Mouse (Mus musculus) erythroblast, adult 5-6 weeks (primary cell): ENCODE results near the gene Zfp324. TPM values are rescaled to one million over a fixed set of nuclear protein-coding genes. Genes with fewer than 3 reads are reported as not detected.

Experiments
- ATAC-seq: replicated peaks from 2 replicates; pipeline ENCODE4 v1.8.0; 2016; ENCODE audit warnings: moderate number of reproducible peaks, mild to moderate bottlenecking, moderate TSS enrichment, inconsistent platforms; ENCODE audit not compliant: poor library complexity, low FRiP score, severe bottlenecking
- total RNA-seq, 2 experiments: library from RNA; stranded (forward) in 1 of 2; stranded (reverse) in 1 of 2; fragments of 150-400 nt in 1 of 2; fragments of 200-764, 138-1000 nt in 1 of 2; gene quantifications; 2 replicates each; pipeline versions ENCODE4 v1.2.3 to v1.2.4; 2015 to 2017; ENCODE audit warnings: low replicate concordance in 2 of 2

The Zfp324 gene
- total RNA-seq, 2 experiments from 2014 or later = 2.1 TPM

- peak; percentile 74 for ATAC-seq
Measured at GRCm38 (mm10) chr7:12961511-12962141, 4.0 kb upstream of the Zfp324 start.

DNA sequence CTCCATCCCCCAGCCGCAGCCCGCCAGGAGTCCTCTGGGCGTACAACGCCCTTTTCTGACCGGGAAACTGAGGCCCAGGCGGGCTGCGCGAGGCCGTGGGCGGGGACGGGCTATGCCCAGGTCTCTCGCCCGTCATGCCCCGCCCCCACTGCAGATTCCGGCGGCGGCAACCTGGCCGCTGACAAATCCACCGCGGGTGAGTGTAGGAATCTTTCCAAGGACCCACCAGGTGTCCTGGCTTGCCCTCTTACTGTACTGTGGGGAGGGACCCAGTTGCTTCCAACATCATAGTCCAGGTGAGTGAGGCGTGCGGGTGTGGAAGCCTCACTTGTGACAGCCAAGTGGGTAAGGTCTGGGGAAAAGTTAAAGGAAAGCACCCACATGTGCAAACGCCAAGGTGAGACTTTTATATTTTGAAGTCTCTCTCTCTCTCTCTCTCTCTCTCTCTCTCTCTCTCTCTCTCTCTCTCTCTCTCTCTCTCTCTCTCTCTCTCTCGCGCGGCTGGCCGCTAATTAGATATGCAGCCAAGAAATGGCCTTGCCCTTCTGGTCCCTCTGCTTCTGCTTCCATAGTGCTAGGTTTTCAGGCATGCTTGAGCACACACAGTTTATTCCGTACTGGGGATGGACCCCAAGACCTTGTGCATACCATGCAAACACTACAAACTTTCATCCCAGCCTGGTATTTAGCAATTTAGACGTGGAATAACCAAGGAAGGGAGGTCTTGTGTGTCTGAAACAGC is 637 bp downstream of the Zfp324 start:
- ATAC-seq = peak; percentile 78

DNA sequence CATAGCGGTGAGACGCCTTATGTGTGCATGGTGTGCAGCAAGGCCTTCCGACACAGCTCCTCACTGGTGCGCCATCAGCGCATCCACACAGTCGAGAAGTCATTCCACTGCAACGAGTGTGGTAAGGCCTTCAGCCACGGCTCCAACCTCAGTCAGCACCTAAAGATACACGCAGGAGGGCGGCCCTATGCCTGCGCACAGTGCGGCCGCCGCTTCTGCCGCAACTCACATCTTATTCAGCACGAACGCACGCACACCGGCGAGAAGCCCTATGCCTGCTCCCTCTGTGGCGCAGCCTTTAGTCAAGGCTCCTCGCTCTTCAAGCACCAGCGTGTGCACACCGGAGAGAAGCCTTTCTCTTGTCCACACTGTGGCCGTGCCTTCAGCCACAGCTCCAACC is 5.3 kb downstream of the Zfp324 start:
- no peak for ATAC-seq

- peak; percentile 96 for ATAC-seq
Measured at GRCm38 (mm10) chr7:12977682-12978389, 12.2 kb downstream of the Zfp324 start, which contains the start of gene Zfp446. Gene Zfp446, plus strand, starts transcription at chr7:12977848.

DNA sequence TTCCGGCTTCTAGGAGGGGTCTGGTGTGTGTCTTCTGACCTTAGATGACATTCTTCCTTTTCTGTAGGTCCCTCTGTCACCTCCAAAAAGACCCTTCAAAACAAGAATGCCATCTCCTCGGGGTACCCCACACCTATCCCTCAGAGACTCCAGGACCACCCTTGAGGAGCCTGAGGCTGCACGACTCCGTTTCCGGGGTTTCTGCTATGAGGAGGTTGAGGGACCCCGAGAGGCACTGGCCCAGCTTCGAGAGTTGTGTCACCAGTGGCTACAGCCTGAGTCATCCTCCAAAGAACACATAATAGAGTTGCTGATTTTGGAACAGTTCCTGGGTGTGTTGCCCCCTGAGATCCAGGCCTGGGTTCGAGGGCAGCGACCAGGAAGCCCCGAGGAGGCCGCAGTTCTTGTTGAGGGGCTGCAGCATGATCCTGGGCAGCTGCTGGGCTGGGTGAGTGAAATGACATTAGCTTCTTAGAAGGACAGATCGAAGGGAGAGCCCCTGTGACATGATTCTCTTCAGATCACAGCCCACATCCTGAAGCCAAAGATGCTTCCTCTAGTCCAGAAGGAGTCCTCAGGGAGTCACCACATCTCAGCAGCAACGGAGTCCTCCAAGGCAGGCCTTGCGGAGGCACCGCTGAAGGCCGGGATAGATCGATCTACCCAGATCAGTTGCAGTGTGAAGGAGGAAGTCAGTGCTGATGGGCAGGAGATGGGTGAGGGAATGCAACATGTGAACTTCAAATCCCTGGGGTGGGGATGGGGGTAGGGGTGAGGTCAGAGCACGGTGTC is 13.5 kb downstream of the Zfp324 start:
- ATAC-seq = no peak

DNA sequence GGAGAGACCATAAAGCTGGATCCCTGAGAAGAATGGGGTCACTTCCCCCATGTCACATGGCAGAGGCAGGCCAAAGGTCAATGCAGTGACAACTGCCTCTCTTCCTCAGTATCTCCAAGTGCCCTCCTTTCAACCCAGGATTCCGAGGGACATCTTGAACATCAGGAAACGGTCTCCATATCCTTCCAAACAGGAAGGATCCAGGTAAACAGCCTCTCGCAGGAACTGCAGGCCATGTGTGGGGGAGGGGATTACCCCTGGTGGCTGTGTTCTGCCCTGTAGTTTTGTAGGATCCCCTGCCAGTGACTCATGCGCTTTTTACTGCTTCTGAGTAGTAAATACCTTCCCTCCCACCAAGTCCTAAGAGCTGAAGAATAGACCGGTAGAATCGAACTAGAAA is 14.1 kb downstream of the Zfp324 start:
- ATAC-seq = no peak

DNA sequence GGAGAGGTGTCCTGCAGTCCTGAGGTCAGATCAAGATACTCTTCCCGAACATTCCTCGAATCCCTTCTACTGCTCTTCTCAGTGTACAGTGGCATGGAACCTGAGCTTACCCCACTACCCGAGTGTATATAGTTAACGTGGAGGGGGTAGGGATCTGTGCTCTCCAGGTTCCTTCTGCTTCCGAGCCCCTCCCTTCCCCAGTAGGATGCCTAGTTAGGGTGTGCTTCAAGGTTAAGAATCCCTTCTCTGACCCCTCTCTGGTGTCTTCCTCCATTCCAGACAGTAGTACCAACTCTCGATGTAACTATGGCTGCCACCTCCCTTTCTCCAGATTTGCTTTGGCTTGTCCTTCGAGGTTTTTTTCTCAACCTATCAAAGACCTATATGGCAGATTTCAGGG is 14.7 kb downstream of the Zfp324 start:
- no peak for ATAC-seq

- no peak for ATAC-seq
Measured at GRCm38 (mm10) chr7:12985724-12986123, 20.1 kb downstream of the Zfp324 start.

DNA sequence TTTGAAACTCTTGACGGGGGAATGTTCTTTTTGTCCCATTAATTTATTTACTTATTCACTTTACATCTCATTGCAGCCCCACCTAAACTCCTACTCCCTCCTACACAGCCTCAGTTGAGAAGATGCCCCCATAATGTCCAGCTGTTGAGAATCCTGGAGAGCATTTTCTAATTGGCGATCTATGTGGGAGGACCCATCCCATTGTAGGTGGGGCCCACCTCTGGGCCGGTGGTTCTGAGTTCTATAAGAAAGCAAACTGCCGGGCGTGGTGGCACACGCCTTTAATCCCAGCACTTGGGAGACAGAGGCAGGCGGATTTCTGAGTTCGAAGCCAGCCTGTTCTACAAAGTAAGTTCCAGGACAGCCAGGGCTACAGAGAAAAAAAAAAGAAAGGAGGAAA is 21.3 kb downstream of the Zfp324 start:
- no peak for ATAC-seq

DNA sequence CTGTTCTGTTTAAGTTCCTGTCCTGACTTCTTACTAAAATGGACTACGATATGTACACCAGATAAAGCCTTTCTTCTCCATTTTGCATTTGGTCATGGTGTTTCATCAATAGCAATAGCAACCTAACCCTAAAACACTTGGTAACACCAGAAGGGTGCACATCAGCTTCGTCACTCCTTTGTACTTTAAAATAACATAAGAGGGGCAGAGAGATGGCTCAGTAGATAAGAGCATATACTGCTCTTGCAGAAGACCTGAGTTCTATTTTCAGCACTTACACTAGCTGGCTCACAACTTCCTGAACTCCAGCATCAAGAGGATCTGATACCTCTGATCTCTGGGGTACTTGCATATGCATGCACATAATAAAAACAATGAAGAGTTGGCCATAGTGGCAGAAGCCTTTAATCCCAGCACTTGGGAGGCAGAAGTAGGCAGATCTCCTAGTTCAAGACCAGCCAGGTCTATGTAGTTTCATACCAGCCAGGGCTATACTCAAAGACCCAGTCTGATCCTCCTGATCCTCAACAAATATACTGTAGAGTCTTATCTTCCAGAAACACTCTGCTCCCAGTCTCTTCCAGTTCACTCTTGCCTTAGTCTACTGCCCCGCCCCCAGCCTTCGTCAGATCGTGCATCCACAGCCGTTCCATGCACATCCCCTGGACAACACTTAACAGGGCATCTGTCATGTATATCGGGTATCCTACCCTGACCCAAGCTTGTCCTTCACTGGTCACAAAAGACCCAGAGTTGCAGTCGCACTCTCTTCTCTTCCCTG is 22.0 kb downstream of the Zfp324 start:
- peak; percentile 67 for ATAC-seq

- 0 out of 2 replicates have a peak, but pooled peaks have one; percentile 41 for ATAC-seq
Measured at GRCm38 (mm10) chr7:12992222-12992621, 26.6 kb downstream of the Zfp324 start.

DNA sequence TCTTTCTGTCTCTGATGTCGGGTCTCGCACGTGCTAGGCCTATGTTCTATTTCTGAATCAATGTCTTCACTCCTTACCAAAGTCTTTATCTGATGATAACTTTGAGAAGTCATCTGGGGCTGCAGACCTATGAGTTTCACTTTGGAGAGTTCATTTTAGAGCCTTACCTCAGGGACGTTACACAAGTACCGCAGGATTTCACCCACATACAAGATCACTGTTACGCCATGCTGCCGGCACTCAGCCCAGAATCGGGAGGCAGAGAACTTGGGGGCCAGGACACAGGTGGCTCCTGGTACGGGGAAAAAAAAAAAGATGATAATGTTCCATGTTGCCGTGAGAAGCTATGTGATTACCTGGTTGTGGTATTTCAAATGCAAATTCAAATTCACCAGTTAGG is 27.5 kb downstream of the Zfp324 start:
- ATAC-seq = no peak

GRCm38 (mm10) chr7:12995862-12996261 is 30.2 kb downstream of the Zfp324 start:
- no peak for ATAC-seq

DNA sequence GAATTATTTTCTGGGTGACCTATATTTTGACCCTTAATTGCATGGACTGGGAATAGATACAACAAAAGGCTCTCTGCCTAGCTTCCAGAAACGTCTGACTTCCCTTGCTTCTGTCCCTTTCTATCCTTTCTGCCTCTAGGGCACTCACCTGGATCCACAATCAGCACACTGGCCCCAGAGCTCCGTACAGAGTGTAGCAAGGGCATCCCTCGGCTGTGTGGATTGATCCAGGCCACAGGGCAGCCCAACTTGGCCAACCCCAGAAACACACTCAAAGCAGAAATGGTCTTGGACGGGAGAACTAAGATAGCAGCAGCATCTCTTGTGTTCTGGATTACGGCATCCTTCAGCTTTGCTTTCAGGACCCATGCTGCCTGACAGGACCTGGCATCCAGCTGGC is 31.6 kb downstream of the Zfp324 start:
- ATAC-seq = no peak

DNA sequence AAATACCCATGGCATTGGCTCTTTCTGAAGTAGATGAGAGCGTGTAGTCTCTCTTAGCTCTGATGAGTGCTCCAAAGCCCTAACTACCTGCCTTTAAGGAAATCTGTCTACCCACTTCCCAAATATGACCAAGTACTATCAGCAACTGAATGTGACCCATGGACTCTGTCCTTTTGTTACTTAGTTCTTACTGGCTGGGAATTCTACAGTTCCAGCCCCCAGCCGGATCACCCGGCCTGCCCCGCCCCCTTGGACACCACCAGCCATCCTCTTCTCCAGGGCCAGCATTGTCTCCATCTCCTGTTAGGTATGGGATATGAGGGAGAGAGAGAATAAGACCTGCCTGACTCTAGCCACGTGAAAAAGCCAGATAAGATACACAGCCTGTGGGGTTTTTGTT is 32.4 kb downstream of the Zfp324 start, which contains the start of gene Slc27a5:
TSS of gene Slc27a5 (minus strand) at position 140 of the 400 bp plus-strand sequence.
- no peak for ATAC-seq

DNA sequence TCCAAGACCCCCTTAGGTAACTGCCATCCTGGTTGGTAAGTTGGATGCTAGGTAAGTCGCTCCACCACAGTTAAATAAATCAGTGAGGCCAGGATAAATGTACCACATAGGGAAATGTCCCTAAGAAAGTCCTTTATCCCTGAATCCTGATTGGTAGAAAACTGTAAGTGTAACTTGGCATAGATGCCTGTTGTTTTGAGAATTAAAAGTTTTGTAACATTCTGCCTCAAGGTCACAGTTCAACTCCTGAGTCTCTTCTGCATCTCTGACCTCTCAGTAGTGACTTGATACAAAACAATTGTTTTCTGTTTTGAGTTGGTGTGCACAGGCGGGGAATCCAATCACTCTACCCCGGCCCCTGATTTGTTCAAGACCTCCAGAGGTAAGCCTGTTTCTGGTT is 33.2 kb downstream of the Zfp324 start, which contains the start of gene Trim28:
TSS of gene Trim28 (plus strand) at position 264 of the 400 bp plus-strand sequence.
- no peak for ATAC-seq

DNA sequence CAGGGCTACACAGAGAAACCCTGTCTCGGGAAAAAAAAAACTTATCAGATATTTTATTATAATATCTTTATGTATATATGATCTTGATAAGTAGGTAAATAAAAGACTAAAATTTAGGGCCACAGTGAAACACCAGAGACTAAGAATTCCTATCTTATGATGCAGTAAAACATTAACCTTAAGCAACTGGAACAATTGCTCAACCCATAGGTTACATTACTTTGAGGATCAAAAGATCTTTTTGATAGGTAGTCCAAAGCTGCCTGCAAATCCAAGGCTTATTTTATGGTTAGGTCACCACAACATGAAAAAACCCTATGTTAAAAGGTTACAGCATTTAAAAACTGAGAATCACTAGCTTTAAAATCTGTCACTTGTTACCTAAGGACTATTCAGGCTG is 35.9 kb downstream of the Zfp324 start:
- no peak for ATAC-seq

- ATAC-seq = no peak
Measured at GRCm38 (mm10) chr7:13003380-13003779, 37.7 kb downstream of the Zfp324 start.

DNA sequence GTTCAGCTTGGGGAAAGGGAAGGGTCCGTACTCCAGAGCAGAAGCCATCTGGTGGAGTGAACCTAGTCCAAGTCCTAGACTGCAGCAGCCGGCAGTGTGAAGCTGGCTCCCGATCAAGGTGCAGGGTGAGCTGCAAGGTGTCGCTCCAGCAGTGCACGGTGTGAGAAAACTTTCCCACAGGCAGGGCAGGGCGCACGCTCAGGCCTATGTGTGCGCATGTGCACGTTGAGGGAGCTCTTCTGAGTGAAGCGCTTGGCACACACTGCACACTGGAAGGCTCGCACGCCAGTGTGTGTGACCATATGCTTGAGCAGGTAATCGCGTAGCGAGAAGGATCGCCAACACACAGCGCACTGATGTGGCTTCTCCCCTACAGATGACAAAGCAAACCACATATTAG is 40.4 kb downstream of the Zfp324 start:
- ATAC-seq = no peak
